Mouse (Mus musculus) duodenum, adult 2 months (tissue): ENCODE data around the gene Reps2. TPM values are rescaled to one million over a fixed set of nuclear protein-coding genes. Genes with fewer than 3 reads are reported as not detected.

Experiments used
- polyA plus RNA-seq: library from polyadenylated mRNA; depleted of rRNA; stranded (reverse); fragments of >200 nt; gene quantifications from 2 replicates; pipeline ENCODE4 v1.2.3, GENCODE M21; 2012; ENCODE audit warnings: low replicate concordance; rRNA removed

Gene Reps2
- 0.67 and 0.81 TPM in 2 replicates for polyA plus RNA-seq

DNA sequence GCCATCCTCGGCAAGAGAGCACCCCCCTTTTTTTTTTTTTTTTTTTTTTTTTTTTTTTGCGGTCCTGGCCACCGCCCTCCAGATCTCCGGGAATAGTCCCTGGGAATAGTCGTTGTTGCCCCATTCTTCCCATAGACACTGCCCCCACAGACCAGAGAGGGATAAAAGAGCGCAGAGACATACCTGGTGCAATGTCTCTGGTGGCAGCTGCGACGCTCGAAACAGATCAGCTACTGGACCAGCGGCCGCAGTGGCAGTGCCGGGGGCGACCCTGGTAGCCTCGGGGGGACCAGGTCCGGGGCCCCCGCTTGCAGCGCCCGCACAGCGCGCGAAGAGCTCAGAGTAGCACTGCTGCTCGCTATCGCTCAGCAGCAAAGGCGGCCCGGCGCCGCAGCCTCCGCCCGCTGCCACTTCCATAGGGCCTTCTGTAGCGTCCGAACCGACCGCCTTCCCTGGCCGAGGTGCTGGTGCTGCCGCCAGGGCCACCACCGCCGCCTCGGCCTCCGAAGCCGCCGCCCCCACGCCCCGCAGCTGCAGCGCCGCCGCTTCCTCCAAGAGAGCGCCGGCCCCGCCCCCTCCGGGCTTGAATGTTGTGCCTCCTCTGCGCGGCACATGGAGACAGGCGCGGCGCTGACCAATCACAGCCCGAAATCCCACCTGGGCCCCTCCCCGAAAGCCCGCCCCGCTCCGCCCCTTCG lies at the start of gene Reps2:
Gene Reps2, minus strand, starts transcription at position 559 of the 698 bp plus-strand sequence.

Other genes with a start within 250 kb of the Reps2 start
- gene Rbbp7, start 116.8 kb upstream of the Reps2 start, polyA plus RNA-seq: 12.3 and 13.8 TPM in 2 replicates
- gene Txlng, start 185.8 kb upstream of the Reps2 start, polyA plus RNA-seq: 0.59 and 0.92 TPM in 2 replicates
- gene Syap1, start 244.8 kb upstream of the Reps2 start, polyA plus RNA-seq: 3.2 and 6.6 TPM in 2 replicates